Mouse (Mus musculus): Measurements from ENCODE around the gene Pnkp.
"Not testable (repeated sequence)": the region's sequence is repeated elsewhere in the genome, so short reads cannot be mapped to it uniquely, and the experiment has no call there.

Gene Pnkp

DNA sequence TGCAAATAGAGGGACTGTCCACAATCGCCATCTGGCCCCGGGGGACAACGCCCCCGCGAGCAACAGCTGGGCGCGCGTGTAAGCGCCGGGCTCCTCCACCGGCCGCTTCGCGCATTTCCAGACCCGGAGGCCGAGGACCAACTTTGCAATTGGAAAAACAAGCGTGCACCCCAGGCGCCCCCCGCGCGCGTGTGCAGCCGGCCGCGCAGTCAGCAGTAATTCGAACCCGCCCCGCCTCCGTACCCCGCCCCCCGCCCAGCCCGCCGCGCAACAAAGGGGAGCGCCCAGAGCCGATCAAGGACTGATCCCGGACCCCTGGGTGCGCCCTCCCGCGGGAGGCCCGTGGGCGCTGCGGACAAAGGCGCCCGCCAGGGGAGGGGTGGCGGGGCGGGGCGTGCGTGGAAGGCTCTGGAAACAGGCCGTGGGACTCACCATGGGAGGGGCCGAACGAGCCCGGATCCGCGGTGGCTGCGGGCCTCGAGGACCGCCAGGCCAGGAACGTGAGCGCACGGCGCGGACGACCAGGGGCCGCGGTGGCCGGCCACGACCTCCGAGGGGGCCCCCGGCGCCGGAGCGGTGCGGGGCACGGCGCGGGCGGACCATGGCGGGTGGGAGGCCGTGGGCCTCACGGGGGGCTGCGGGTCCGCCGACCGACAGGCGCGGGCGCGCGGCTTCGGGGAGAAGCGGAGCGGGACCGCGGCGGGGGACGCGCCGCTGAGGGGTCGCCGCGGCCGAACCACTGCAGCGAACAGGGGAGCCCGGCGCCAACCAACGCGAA is 12.2 kb downstream of the Pnkp start:
- peak; percentile 53 for DNase-seq (ENCODE audit: low read depth, low spot score)

DNA sequence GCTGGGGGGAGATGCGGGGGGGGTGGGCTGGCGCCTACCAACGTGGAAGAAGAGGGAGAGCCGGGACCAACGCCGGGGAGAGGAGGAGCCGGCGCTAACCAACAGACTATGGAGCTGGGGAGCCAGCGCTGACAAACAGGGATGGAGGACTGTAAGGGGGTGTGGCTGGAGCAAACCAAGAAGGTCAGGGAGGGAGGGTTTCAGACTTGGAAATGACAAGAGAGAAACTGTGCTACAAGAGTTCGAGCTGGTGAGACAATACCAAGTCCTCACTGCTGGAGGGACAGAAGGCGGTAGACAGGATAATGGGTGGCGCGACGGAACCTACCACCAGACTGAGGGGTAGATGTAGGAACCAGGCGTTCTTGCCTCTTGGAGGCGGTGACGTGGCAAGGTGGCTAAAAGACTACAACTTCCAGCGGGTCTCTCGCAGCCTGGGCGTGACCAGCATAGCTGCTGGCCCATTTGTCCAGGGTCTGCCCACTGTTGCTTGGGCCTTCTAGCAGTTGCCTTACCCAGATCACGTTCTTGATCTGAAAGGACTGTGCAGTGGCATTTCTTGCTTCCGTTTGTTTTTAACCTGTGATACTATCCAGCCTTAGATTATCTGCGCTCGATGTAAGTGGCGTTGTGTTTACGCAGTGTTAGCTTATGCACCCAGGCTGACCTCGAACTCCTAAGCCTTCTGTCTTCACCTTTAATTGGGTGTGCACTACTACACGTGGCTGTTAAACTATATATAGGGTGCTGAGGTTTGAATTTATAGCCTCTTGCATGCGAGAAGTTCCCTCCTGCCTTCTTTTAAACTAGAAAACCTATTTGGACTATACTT is 13.0 kb downstream of the Pnkp start, which contains the start of gene Ptov1:
Gene Ptov1, minus strand, starts transcription at position 92 of the 832 bp plus-strand sequence.
- DNase-seq (ENCODE audit: low read depth, low spot score): peak; percentile 95

DNA sequence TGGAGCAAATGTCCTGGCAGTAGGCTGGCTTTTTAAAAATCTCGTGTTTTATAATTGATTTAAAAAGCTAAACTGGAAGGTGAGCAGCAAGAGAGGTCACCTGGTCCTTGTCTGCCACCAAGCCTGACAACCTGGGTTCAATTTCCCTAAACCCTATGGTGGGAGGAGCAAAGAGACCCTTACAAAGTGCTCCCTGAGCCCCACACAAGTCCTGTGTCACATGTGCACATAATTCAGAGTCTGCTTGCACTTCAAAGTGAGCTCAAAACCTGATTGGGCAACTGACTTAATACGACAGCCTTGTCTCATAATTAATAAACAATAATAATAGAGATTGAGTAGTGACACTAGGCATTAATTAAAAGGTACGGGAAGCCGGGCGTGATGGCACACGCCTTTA is 13.7 kb downstream of the Pnkp start:
- DNase-seq (ENCODE audit: low read depth, low spot score): no peak

DNA sequence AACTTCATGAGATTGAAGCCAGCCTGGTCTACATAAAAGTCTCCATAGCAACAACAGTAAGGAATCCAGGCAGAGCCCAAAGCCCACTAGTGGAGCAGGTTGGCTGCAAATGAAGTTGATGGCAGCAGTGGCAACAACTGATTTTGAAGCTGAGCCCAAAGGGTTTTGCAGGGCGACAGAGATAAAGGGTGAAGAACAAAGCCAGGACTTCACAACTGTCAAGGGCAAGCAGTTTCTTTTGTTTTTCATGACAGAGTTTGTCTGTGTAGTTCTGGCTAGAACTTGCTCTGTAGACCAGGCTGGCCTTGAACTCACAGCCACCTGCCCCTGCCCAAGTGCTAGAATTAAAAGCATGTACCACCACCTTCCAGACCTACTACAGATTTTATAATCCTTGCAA is 14.2 kb downstream of the Pnkp start:
- no peak for DNase-seq (ENCODE audit: low read depth, low spot score)

DNA sequence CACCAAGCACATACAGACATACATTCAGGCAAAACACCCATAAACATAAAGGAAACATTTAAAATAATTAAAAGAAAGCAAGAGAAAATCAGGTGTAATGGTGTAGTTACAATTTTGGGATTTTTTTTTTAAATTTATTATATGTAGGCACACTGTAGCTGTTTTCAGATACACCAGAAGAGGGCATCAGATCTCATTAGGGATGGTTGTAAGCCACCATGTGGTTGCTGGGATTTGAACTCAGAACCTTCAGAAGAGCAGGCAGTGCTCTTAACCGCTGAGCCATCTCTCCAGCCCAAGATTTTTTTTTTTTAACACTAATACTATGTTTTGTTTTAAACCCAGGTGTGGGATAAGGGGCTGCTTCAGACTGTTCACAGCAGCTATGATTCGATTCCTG is 14.8 kb downstream of the Pnkp start:
- not testable (repeated sequence) for DNase-seq (ENCODE audit: low read depth, low spot score)

DNA sequence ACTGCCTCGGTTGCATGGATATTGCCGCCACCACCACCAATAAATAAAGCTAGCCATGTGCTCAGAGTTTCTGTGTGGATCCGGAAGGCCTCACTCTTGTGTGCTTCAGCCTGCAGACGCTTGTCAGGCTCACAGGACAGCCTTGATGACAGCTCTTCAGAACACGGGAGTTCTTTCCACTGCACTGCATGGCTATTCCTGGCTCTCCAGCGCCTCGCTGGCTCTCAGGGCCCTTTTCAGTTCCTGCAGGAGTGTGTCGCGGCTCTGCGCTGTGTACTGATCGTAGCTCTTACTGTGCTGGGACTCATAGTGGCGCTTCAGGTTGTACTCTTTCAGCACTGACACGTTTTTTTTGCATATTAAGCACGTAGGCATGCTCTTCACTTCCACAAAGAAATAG is 20.9 kb downstream of the Pnkp start:
- DNase-seq (ENCODE audit: low read depth, low spot score): no peak

DNA sequence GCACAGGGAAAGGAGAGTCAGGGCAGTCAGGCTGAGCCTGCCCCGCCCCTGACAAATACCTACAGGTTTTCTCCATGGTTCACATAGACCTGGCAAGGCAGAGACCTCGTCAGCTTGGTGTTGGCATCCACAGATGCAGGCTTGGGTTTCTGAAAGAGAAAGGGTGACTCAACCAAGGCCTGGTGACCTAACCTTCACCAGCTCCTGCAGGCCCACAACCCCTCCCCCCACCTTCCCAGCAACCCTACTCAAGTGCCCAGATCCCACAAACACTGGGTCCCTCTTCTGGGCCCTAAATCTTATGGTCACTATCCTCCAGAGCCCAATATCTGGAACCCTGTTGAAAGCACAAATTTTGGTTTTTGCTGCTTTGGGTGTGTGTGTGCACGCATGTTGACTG is 26.1 kb downstream of the Pnkp start:
- DNase-seq (ENCODE audit: low read depth, low spot score): no peak

DNA sequence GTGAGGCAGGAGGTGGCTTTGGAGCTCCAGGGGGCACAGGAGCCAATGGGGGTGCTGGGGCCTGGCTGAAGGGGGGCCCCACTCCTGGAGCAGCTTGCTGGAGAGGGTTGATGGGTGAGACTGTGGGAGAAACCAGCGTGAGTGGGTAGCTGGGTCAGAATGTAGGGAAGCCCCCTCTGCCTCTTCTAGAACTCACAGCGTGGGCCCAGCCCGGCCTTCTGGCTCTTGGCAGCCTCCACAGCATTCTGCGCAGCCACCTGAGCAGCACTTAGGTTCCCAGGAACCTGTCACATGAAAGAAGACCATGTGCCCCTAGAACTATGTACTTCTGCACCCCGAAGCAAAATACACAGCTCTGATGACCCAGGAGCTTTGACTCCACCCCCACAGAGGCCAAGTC is 27.7 kb downstream of the Pnkp start:
- no peak for DNase-seq (ENCODE audit: low read depth, low spot score)

DNA sequence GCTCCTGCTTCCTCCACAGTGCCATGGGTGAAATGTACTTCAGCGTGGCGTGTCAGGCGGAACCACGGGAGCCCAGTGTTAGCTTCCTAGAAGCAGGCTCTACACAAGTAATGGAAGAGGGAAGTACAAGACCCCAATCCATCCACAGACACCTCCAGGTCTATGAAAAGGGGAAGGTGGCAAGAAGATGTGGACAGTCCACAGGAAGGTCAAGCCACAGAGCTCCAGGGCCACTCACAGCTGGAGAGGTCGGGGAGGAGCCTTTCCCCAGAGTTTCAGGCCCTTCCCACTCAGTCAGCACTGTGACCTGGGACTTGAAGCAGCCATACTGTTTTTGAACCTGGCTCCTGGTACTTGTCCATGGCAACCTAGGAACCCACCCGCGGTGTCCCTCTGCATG is 30.0 kb downstream of the Pnkp start:
- DNase-seq (ENCODE audit: low read depth, low spot score): no peak

DNA sequence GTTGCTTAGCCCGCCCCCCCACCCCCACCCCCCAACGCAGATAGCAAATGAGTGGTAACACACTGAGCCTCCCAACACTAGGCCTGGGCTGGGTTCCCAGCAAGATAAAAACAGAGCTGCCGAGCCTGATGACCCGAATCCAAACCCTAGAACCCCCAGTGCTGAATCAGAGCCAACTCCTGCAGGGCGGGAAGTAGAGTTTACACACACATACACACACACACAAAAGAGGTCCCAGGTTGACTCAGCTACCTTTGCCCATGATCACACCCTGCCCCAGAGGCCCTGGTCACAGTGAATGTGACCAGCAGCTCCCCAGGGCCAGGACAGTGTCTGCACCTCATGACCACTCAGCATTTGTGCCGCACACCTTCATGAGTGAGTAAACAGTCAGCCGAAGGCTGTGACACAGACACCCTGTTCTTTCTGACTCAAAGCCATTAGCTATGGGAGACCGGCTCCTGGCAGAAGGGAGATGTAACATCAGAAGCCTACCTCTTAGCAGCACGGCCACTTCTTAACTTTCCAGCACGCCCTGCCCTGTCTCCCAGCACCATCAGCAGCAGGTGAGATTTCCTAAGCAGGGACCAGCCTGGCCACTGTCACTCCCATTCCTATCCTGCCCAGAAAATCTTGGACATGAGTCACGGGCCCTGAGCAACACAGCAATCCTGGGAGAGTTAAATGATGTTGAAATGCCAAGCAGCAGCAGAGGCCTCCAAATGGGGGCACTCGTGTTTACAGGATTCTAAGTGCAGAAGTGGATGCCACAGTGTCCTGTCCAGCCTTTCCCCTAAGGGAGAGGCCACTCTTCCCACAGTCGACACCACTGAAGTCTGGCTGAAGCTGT is 31.5 kb downstream of the Pnkp start:
- no peak for DNase-seq (ENCODE audit: low read depth, low spot score)

DNA sequence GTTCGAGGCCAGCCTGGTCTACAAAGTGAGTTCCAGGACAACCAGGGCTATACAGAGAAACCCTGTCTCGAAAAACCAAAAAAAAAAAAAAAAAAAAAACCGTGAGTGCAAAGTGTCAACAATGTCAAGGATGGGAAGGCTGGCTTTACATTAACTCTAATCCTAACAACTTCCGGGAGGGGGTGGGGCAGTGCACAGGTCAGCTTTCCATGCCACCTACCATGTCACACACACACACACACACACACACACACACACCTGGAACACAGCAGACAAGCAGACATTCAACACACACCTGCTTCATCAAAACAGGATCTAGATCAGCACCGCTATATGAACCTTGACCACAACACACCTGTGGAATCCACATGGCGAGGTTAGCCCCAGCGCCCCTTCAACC is 33.2 kb downstream of the Pnkp start:
- no peak for DNase-seq (ENCODE audit: low read depth, low spot score)

DNA sequence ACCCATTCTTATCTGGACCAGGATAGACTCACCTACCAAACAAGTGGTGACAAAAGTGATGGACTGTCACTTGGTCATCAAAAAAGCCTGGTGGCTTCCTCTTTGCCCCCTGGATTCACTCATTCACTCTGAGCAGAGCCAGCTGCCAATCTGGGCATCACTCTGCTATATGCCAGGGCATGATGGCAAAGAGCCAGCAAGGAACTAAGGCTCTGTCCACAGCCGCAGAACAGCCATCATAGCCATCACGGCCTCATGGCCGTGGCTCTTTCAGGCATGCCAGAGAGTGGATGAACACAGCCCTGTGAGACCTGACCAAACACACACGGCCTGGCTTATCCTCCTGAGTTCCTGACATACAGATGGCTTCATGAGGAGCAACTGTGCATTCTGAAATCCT is 33.8 kb downstream of the Pnkp start:
- no peak for DNase-seq (ENCODE audit: low read depth, low spot score)

DNA sequence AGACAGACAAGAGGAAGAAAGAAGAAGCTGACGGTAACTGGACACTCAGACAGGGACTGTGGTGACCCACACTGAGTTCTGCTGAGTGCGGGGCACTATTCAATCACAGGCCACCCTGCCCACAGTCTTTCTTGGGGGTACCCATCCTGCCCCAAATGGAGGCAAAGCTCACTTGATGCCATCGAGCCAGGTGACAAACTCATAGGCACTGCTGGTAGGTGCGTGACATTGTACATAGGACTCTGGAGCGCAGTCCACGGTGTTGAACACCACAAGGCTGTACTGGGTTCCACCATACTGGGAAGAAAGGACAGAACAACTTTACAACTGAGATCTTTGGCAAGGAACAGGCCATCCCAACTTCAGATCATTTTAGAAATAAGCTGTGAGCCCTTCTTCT is 34.7 kb downstream of the Pnkp start:
- no peak for DNase-seq (ENCODE audit: low read depth, low spot score)

DNA sequence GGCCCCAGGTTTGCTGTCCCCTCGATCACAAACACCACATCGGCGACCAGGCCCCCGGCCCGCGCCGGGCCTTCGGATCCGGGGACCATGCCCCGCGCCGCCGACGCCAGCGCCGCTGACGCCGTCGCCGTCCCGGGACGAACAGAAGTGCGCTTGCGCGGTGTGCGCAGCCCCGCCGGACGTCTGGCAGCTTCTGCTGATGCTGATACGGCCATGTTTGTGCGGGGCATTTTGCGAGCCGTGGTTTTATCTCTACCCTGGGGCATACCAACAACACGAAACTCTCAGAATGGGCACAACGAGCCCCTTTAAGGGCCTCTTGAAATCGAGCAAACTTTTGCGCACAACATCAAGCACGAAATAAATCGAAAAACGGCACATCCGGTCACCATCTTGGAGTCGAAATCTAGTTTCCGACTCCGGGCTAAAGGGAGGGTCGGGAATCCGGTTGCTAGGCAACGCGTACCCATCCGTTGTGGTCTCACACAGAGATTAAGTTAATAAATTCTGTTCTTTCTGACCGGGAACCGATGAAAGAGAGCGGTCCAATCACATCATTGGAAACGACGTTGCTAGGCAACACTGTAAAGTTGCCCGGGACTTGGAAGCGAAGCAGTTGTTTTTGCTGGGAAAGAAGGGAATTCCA is 35.5 kb downstream of the Pnkp start, which contains the start of gene Med25:
Gene Med25, minus strand, starts transcription at position 437 of the 646 bp plus-strand sequence.
- peak; percentile 98 for DNase-seq (ENCODE audit: low read depth, low spot score)

DNA sequence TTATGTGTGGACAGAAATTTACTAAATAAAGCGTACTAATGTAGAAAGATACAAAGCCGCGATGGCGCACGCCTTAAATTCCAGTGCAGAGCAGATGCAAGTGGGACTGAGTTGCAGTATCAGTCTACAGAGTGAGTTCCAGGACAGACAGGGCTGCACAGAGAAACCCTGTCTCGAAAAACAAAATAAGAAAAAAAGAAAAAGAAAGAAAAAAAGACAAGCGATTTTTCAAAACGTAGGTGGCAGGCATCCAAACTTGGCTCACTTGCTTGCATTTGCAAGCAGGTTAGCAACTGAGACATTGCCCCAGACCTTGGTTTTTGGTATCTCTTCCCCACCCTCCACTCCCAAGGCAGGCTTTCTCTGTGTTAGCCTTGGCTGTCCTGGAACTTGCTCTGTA is 36.3 kb downstream of the Pnkp start:
- DNase-seq (ENCODE audit: low read depth, low spot score): no peak

DNA sequence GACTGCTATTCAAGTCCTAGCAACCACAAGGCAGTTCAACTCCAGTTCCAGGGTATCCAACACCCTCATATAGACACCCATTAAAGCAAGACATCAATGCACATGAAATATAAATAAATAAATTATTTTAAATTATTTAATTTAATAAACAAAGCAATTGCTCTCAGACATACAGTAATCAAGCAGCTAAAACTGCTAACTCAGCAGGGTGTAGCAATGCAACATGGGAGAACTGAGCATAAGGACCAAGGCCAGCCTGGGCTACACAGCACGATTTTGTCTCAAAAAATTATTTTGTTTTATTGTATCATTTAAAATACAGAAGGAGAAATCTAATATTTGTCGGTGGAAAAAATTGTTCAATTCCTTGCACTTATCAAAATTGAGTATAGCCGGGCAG is 37.2 kb downstream of the Pnkp start:
- no peak for DNase-seq (ENCODE audit: low read depth, low spot score)

DNA sequence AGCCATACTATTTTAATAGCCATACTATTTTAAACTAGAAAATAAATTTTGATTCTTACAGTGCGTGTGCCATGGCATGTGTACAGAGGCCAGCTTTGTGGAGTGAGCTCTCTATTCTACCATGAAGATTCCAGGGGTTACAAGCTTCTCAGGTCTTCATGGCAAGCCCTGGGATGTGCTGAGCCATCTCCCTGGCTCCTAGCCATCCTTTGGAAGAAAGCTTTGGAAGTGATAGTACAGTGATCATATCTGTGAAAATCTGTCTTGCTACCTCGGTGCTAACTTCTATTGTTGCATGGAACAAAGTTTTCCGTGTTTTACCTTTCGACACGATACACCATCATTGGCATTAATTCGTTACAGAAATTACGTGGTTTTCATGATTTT is 38.3 kb downstream of the Pnkp start:
- no peak for DNase-seq (ENCODE audit: low read depth, low spot score)

DNA sequence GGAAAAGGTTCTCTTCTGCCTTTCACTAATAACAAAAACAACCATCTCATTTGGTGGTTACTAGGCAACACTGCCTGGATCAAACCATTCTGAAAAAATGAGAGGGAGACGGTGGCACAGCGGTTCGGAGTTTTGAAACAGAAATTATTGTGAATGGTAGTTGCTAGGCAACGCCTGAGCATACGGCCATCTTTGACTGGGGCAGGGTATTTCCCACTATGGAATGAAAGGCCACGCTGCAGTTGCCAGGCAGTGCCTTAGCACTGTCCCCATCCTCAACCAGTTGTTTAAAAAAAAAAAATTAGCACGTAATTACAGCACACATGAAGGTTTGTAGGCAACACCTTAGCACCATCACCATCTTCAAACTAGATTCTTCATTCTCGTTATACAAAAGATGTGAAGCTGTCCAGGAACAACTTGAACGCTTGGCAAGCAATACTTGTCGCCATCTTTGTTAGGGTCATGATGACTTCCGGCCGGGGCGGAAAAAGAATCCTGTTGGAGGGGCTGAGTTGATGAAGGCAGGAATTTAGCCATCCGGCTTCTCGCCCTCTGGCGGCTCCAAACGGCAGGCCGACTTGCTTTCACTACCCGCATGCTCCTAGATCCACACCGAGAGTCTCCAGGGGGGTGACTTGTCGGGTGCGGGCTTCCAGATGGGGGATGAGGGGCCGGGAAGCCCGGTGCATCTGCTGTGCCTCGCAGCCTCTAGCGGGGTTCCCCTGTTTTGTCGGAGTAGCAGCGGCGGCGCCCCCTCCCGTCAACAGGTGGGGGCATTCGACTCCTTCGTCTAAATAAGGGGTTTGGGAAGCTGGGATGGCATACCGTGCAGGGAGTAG is 38.9 kb downstream of the Pnkp start, which contains the start of gene Fuz:
Gene Fuz, plus strand, starts transcription at position 487 of the 842 bp plus-strand sequence.
- peak; percentile 95 for DNase-seq (ENCODE audit: low read depth, low spot score)

DNA sequence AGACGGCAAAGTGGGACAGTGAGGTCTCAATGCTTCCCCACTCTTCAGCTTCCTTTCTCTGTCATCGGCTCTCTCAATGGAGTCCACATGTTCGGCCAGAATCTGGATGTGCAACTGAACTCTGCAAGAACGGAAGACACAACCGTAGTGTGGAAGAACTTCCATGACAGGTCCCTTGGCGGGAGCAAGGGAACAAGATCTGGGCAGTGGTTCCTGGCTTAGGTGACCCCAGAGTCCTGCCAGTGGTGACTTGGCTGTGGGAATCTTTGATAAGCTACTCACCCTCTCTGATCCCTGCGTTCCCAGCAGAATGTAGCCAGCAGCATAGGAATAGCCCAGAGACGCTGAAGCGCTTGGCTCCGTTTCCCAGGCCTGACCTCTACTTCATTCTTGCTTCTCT is 39.6 kb downstream of the Pnkp start:
- DNase-seq (ENCODE audit: low read depth, low spot score): no peak

DNA sequence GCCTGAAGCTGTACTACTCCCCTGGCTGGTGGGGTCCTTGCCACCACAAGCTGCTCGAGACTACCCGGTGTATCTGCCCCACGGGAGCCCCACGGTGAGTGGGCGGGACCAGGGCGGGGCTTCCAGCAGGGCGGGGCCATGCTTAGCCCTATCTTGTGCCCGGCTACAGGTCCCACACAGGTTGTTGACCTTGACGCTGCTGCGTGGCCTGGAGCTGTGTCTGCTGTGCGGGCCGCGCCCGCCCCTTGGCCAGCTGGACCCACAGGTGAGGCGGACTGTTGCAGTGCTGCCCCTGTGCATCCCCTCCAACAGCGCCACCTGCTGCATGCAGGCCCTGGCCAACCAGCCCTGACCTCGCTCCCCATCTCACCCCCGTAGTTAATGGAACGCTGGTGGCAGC is 41.7 kb downstream of the Pnkp start:
- no peak for DNase-seq (ENCODE audit: low read depth, low spot score)
